Mouse (Mus musculus): Measurements from ENCODE around the gene Gm11077.

- TF ChIP-seq POLR2A (IDR thresholded peaks at IDR 0.05; ENCODE audit: control insufficient read depth, extremely low read depth, insufficient read depth, low read length, poor library complexity) (no peak), CTCF (IDR thresholded peaks at IDR 0.05; ENCODE audit: borderline replicate concordance, control insufficient read depth, extremely low read depth, insufficient read depth, low read length, poor library complexity) (no peak)
Measured at GRCm38 (mm10) chr6:140682829-140683228, 46.3 kb upstream of the Gm11077 start.

Data from thymus, adult 2 months (tissue).